Mouse (Mus musculus) midbrain, embryonic 16.5 days (tissue): ENCODE measurements around the gene Hdac9. TPM values are rescaled to one million over a fixed set of nuclear protein-coding genes. Genes with fewer than 3 reads are reported as not detected.

Experiments used
- ATAC-seq: fragments of 200-750 bp; cut with Nextera tagmentation; 2 replicates; pipeline ENCODE4 v1.8.0; 2017; ENCODE audit warnings: moderate TSS enrichment
- H3K27ac ChIP-seq: fragments of 300-500 bp; sonication (generic); 2 replicates; pipeline ENCODE4 v1.5.1; 2014; ENCODE audit warnings: mild to moderate bottlenecking, low read length, mixed read lengths
- H3K27me3 ChIP-seq: fragments of 300-500 bp; sonication (generic); 2 replicates; pipeline ENCODE4 v1.6.1; 2014; ENCODE audit warnings: low read depth, low read length, mixed read lengths; ENCODE audit not compliant: control insufficient read depth, insufficient read depth
- H3K36me3 ChIP-seq: fragments of 300-500 bp; sonication (generic); 2 replicates; pipeline ENCODE4 v1.6.1; 2014; ENCODE audit warnings: mild to moderate bottlenecking, low read length, moderate library complexity, mixed read lengths; ENCODE audit not compliant: control insufficient read depth, insufficient read depth
- H3K4me1 ChIP-seq: fragments of 300-500 bp; sonication (generic); 2 replicates; pipeline ENCODE4 v1.6.1; 2014; ENCODE audit warnings: mild to moderate bottlenecking, low read length, mixed read lengths; ENCODE audit not compliant: control insufficient read depth, insufficient read depth
- H3K4me2 ChIP-seq: fragments of 300-500 bp; sonication (generic); 2 replicates; pipeline ENCODE4 v1.6.1; 2014; ENCODE audit warnings: mild to moderate bottlenecking, low read length, mixed read lengths
- H3K4me3 ChIP-seq: fragments of 300-500 bp; sonication (generic); 2 replicates; pipeline ENCODE4 v1.5.1; 2014; ENCODE audit warnings: low read depth, mild to moderate bottlenecking, low read length, moderate library complexity, mixed read lengths
- H3K9ac ChIP-seq: fragments of 300-500 bp; sonication (generic); 2 replicates; pipeline ENCODE4 v1.6.1; 2014; ENCODE audit warnings: low read depth, low read length, mixed read lengths
- H3K9me3 ChIP-seq: fragments of 300-500 bp; sonication (generic); replicated peaks from 2 replicates; pipeline ENCODE4 v1.6.1; 2014; ENCODE audit warnings: mild to moderate bottlenecking, low read length, mixed read lengths; ENCODE audit not compliant: control insufficient read depth, poor library complexity, severe bottlenecking
- WGBS: fragments of 180-500 bp; shearing (Covaris S2); extraction: QIAGEN DNeasy Blood & Tissue Kit; methylation state at CpG from one replicate; pipeline ENCODE4 v1.1.7; 2014; 5-methylcytosine and 5-hydroxymethylcytosine counted together
- polyA plus RNA-seq: library from polyadenylated mRNA; unstranded; fragments of >200 nt; fragmentation: Nextera tagmentation; extraction: Ambion mirVana; gene quantifications from 2 replicates; pipeline ENCODE4 v1.2.1, GENCODE M21; 2015

Hdac9 gene
- polyA plus RNA-seq, 1 experiment from 2014 or later, result 12.6 TPM

DNA sequence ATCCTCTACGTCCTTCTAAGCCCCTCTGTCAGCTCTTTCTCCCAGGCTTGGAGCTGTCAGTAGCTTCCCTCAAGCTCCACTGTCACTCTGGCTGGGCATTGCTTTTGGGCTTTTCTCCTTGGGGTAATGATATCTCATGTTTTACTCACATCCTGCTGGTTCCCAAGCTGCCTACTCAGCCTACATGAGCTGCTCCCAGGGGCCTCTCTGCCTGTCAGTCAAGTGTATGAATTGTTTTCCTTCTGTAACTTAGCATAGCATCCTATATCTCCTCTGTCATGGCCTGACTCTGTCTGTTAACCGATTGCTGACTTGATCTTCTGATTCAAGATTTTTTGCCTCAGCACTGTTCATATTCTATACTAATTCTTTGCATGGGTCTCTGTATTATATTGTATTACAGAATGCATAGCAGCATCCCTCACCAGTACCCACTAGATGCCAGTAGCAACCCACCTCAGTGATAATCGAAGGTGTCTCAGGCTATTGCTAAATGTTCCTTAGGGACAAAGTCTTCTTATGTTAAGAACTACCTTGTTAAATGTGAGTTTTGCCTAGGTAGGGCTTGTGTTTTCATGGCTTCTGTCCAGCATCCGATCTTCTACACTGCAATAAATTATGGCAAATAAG is 582.3 kb downstream of the Hdac9 start:
- Histone ChIP-seq H3K4me2 (no peak overlapping the region), H3K4me3 (no peak overlapping the region), H3K9ac (no peak overlapping the region), H3K4me1 (no peaks in the 10 kb centered on the region), H3K27me3 (no peaks in the 10 kb centered on the region), H3K9me3 (no peaks in the 10 kb centered on the region), H3K27ac (no peak overlapping the region), H3K36me3 (no peaks in the 10 kb centered on the region)
- ATAC-seq, result peak; percentile 72
- 78% methylated on average over 4 of the region's 4 CpGs for WGBS

- 73% methylated on average over 4 of the region's 4 CpGs for WGBS
- Histone ChIP-seq H3K9me3 (no peaks in the 10 kb centered on the region), H3K27me3 (no peaks in the 10 kb centered on the region), H3K4me2 (no peak overlapping the region), H3K4me3 (no peak overlapping the region), H3K27ac (no peak overlapping the region), H3K9ac (no peak overlapping the region), H3K4me1 (no peaks in the 10 kb centered on the region), H3K36me3 (no peaks in the 10 kb centered on the region)
- ATAC-seq, result no peak
Observed at GRCm38 (mm10) chr12:34332884-34333283, 584.0 kb downstream of the Hdac9 start.

DNA sequence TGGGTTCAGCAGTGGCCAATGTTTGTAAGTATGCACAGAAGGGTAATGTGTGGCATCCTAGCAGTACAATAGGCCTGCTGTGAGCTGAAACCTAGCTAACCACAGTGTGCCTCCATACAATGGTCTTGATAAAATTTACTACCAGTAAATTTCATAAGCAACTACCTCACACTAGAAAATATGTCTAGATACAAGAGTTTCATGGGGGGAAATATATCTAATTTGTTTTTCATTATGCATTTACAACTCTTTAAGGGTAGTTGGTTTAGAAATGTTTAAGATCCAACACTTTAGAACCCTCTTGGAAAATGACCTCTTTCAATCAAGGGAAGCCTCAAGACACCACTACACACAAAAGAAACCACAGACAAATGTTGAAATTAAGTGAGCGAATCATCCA is 589.8 kb downstream of the Hdac9 start:
- Histone ChIP-seq H3K27ac (no peak overlapping the region), H3K9ac (no peak overlapping the region), H3K4me2 (no peak overlapping the region), H3K27me3 (no peaks in the 10 kb centered on the region), H3K36me3 (no peaks in the 10 kb centered on the region), H3K4me1 (no peaks in the 10 kb centered on the region), H3K9me3 (no peaks in the 10 kb centered on the region), H3K4me3 (no peak overlapping the region)
- ATAC-seq, result no peak
- WGBS, result 95% methylated on average over 1 of the region's 1 CpGs

DNA sequence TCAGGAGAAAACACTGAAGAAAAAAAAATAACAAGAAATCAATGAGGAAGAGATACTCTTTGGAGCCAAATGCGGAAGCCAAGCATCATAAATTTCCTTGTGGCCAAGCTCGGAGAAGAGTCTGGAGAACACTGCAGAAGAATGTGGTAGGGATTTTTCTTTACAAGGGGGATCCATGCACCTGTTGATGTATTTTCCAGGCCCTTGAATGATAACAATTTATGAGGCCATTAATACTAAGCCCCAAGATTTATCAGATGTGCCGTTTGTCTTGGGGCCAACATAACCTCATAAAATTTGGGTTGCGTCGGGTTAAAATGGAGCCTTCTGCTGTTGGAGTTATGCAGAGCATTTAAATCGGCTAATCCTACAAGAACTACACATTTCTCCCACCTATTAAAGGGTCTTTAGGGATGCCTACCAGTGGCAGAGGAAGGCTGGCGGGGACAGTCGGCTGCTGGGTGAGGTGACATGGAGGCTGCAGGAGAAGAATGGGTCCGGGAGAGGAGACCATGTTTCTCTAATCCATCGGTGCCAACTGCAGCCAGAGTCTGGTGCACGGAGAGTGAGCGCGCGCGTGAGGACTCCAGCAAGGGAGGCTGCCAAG is 604.7 kb downstream of the Hdac9 start:
- no peaks in the 10 kb centered on the region for H3K9me3 ChIP-seq
- H3K27ac ChIP-seq, result no peak overlapping the region
- no peak overlapping the region for H3K4me2 ChIP-seq
- ATAC-seq, result no peak
- H3K4me1 ChIP-seq, result no peaks in the 10 kb centered on the region
- no peaks in the 10 kb centered on the region for H3K36me3 ChIP-seq
- H3K27me3 ChIP-seq, result no peaks in the 10 kb centered on the region
- H3K4me3 ChIP-seq, result no peak overlapping the region
- WGBS, result 87% methylated on average over 15 of the region's 15 CpGs
- H3K9ac ChIP-seq, result no peak overlapping the region

GRCm38 (mm10) chr12:34305453-34305852 is 611.4 kb downstream of the Hdac9 start:
- no peak for ATAC-seq
- WGBS, result 50% methylated on average over 3 of the region's 3 CpGs
- no peaks in the 10 kb centered on the region for H3K9me3 ChIP-seq
- no peak overlapping the region for H3K27ac ChIP-seq
- no peaks in the 10 kb centered on the region for H3K27me3 ChIP-seq
- H3K9ac ChIP-seq, result no peak overlapping the region
- no peak overlapping the region for H3K4me3 ChIP-seq
- H3K4me1 ChIP-seq, result no peaks in the 10 kb centered on the region
- no peak overlapping the region for H3K4me2 ChIP-seq
- no peaks in the 10 kb centered on the region for H3K36me3 ChIP-seq

GRCm38 (mm10) chr12:34292346-34292745 is 624.5 kb downstream of the Hdac9 start:
- no peaks in the 10 kb centered on the region for H3K27me3 ChIP-seq
- H3K4me3 ChIP-seq, result no peak overlapping the region
- H3K9me3 ChIP-seq, result no peaks in the 10 kb centered on the region
- WGBS, result 67% methylated on average over 7 of the region's 7 CpGs
- H3K4me2 ChIP-seq, result no peak overlapping the region
- H3K9ac ChIP-seq, result no peak overlapping the region
- no peaks in the 10 kb centered on the region for H3K4me1 ChIP-seq
- no peak overlapping the region for H3K27ac ChIP-seq
- no peak for ATAC-seq
- no peaks in the 10 kb centered on the region for H3K36me3 ChIP-seq

GRCm38 (mm10) chr12:34287218-34287617 is 629.7 kb downstream of the Hdac9 start:
- ATAC-seq, result no peak
- H3K27me3 ChIP-seq, result no peaks in the 10 kb centered on the region
- H3K4me2 ChIP-seq, result no peak overlapping the region
- 77% methylated on average over 2 of the region's 2 CpGs for WGBS
- H3K9me3 ChIP-seq, result no peaks in the 10 kb centered on the region
- H3K4me3 ChIP-seq, result no peak overlapping the region
- H3K27ac ChIP-seq, result no peak overlapping the region
- H3K4me1 ChIP-seq, result no peaks in the 10 kb centered on the region
- no peaks in the 10 kb centered on the region for H3K36me3 ChIP-seq
- no peak overlapping the region for H3K9ac ChIP-seq

GRCm38 (mm10) chr12:34284888-34285287 is 632.0 kb downstream of the Hdac9 start:
- H3K27ac ChIP-seq, result no peak overlapping the region
- no peaks in the 10 kb centered on the region for H3K36me3 ChIP-seq
- H3K9me3 ChIP-seq, result no peaks in the 10 kb centered on the region
- no peak overlapping the region for H3K4me3 ChIP-seq
- no peaks in the 10 kb centered on the region for H3K4me1 ChIP-seq
- no peaks in the 10 kb centered on the region for H3K27me3 ChIP-seq
- no peak for ATAC-seq
- no peak overlapping the region for H3K9ac ChIP-seq
- no peak overlapping the region for H3K4me2 ChIP-seq

DNA sequence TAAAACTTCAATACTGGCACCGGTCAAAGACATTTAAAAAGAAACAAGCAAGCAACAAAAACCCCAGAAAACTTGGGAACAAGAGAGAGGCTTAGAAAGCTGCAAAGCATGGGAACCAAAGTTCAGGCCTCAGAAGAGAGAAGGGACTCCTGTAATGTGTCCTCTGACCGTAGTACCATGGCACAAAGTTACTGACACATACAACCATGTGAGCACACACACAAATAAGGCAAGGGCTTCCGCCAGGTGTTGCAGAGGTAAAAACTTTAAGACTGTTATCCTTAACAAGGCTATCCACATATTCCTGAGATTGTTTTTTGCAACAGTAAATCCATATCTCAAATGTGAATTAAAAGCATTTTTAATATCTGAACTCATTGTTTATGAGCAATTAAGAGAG is 632.5 kb downstream of the Hdac9 start:
- Histone ChIP-seq H3K4me3 (no peak overlapping the region), H3K36me3 (no peaks in the 10 kb centered on the region), H3K9ac (no peak overlapping the region), H3K4me2 (no peak overlapping the region), H3K9me3 (no peaks in the 10 kb centered on the region), H3K4me1 (no peaks in the 10 kb centered on the region), H3K27me3 (no peaks in the 10 kb centered on the region), H3K27ac (no peak overlapping the region)
- WGBS, result 91% methylated on average over 3 of the region's 3 CpGs
- ATAC-seq, result no peak
